Mouse (Mus musculus) layer of hippocampus, postnatal 36 days (tissue): ENCODE results near the gene Cdc42ep2. TPM values are rescaled to one million over a fixed set of nuclear protein-coding genes. Genes with fewer than 3 reads are reported as not detected.

Source experiments
- DNase-seq, 2 experiments: peaks; one replicate each; pipeline ENCODE4 v3.0.0; 2022
- total RNA-seq, 2 experiments: library from RNA; stranded (reverse); gene quantifications; 2 replicates each; pipeline ENCODE4 v1.2.3; 2021

The Cdc42ep2 gene
- total RNA-seq, 2 experiments from 2014 or later: 4.4 to 5.5 TPM

DNA sequence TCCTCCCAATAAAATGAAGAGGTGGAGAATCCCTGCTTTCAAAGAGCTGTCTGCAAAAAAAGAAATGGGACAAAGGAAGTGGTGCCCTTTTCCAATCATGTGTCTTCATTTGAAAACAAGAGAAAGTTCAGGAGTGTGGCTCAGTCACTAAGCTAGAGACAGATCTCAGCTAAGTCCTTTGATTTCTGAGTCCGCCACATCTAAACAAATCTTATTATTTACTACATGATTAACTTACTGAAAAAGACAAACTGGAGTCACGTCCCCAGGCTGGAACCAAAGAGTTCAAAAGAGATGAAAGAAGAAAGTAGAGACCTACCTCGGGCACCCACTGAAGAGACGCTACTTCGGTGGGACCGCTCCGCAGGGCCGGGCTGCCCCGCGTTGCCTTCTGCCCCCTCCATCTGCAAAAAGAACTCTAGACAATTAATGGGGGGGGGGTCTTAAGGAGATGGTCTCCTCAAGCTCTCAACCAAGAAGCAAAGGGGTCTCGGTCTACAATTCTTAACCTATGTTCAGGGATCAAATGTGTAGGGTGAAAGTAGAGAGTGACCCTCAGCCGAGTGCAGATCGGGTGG lies 50.1 kb downstream of the Cdc42ep2 start:
- DNase-seq: no peak

DNA sequence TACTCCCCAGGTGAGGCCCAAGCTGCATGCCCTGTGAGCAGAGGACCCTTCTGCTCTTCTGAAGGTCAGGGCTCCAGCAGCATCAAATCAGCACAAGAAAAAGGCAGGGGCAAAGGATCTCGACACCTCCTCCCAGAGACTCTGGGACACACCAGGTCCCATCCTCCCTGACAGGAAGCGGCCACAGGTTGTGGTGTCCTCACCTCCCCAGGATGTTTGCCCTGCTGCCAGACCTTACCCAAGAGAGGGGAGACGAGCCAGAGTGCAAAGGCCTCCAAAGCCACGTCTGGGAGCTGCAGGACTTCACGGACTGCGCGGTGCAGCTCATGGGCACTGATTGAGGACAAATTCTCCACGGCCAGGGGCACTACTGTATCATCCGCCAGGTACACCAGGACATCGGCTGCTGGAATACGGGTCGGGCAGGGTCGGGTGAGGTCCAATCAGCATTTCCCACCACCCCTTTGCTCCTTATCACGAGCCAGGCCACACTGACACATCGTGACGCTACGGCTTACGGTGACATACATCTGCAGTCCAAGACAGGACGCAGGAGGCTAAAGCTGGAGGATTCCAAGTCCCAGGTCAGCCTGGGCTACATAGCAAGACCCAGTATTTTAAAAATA lies 51.6 kb downstream of the Cdc42ep2 start:
- DNase-seq: no peak

DNA sequence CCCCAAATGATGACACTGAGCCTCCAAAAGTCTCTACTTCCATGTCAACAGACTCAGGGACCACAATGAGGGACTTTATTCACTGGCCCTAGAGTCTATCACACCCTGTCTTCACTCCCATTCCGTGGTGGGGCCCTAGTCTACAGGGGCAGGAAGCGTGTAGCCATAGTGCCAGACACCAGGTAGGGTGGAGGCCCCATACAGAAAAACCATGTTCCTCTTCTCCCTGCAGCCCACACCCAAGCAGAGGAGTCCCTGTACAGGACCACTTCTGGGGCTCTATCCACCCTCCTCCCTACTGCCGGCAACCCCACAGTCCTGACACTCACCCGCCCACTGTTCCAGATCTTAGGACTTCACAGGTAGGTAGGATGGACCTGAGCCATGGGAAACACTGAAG lies 52.1 kb downstream of the Cdc42ep2 start:
- no peak for DNase-seq

DNA sequence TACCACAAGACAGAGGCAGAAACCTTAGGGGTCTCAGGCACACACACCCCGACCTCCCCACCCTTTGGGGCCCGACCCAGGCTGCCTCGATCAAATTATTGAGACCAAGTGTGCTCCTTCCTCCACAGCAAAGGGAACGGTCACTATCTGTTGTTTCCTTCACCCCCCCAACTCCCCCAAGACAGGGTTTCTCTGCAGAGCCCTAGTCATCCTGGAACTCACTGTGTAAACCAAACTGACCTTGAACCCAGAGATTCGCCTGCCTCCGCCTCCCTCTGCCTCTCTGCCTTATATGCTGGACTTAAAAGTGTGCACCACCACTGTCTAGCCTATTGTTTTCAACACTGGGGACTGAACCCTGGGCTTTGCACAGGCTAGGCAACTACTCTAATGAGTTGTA lies 52.9 kb downstream of the Cdc42ep2 start:
- DNase-seq: no peak

DNA sequence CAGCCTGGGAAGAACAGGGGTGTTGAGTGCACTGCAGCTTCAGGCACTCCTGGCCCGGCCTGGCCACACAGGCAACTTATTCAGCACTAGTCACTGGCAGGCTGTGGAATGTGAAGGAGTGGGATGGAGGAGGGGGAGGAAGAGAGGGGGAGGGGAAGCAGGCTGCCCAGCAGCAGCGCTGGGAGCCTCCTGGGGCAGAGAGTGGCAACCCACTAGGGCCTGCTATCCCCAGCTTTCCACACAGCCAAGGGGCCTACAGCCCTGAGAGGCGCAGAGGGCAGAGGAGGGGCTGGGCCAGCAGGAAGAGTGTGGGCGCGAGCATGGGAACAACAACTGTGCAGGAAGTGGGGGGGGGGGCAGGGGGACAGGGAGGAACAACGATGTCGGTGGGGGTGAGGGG lies 53.3 kb downstream of the Cdc42ep2 start:
- DNase-seq: no peak

DNA sequence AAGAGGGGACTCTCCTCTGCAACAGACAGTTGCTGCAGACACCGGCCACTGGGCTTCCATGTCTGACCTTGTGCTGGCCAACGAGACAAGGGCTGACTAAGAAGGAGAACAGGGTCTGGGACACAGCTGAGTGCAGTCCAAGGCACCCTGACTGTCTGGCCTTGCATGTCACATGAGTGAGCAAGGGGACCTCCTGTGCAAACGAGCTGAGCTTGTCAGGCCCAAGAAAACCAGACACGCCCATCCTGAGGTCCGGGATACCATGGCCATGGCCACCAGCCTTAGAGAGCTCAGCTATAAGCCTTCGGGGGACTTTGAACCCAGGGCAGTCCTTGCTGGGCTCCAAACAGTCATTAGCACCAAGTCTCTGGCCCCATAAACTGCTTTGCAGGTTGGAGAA lies 56.5 kb downstream of the Cdc42ep2 start:
- no peak for DNase-seq

Other genes with a start within 250 kb of the Cdc42ep2 start
- gene Map3k11, start 236.1 kb downstream of the Cdc42ep2 start, total RNA-seq: 10 to 100 TPM; 17.8 to 18.6 TPM
- gene Pcnx3, start 235.9 kb downstream of the Cdc42ep2 start, total RNA-seq: 10 to 100 TPM; 61.9 to 68.5 TPM
- not detected for gene Kcnk7, start 220.4 kb downstream of the Cdc42ep2 start, total RNA-seq
- 10 to 100 TPM; 13.7 to 14.2 TPM for gene Ehbp1l1, start 198.5 kb downstream of the Cdc42ep2 start, total RNA-seq
- 10 to 100 TPM; 24.1 to 29.4 TPM for gene Fam89b, start 195.2 kb downstream of the Cdc42ep2 start, total RNA-seq
- 10 to 100 TPM; 24.9 to 28.0 TPM for gene Ltbp3, start 183.9 kb downstream of the Cdc42ep2 start, total RNA-seq
- 10 to 100 TPM; 75.6 to 75.9 TPM for gene Scyl1, start 153.4 kb downstream of the Cdc42ep2 start, total RNA-seq
- 10 to 100 TPM; 13.5 to 14.2 TPM for gene Frmd8, start 49.5 kb downstream of the Cdc42ep2 start, total RNA-seq
- 1 to 10 TPM; 2.5 to 2.7 TPM for gene Slc25a45, start 47.0 kb downstream of the Cdc42ep2 start, total RNA-seq
- gene Tigd3, start 30.7 kb downstream of the Cdc42ep2 start, total RNA-seq: 1 to 10 TPM; 1.9 to 2.2 TPM
- 100 to 1,000 TPM in 1 of 2 experiments, 10 to 100 TPM in 1; 92.0 to 108 TPM for gene Dpf2, start 11.8 kb downstream of the Cdc42ep2 start, total RNA-seq
- gene Pola2, start 39.4 kb upstream of the Cdc42ep2 start, total RNA-seq: 1 to 10 TPM; 5.3 to 5.5 TPM
- not detected for gene Slc22a20, start 61.3 kb upstream of the Cdc42ep2 start, total RNA-seq
- gene Capn1, start 91.1 kb upstream of the Cdc42ep2 start, total RNA-seq: 10 to 100 TPM; 20.5 to 26.0 TPM
- 10 to 100 TPM; 46.4 to 52.3 TPM for gene Syvn1, start 121.8 kb upstream of the Cdc42ep2 start, total RNA-seq
- gene Mrpl49, start 133.0 kb upstream of the Cdc42ep2 start, total RNA-seq: 10 to 100 TPM; 46.8 to 47.9 TPM
- gene Fau, start 133.0 kb upstream of the Cdc42ep2 start, total RNA-seq: 100 to 1,000 TPM; 676 to 701 TPM
- 10 to 100 TPM; 33.1 to 35.2 TPM for gene Znhit2, start 136.4 kb upstream of the Cdc42ep2 start, total RNA-seq
- 10 to 100 TPM; 26.4 to 34.2 TPM for gene Tm7sf2, start 143.6 kb upstream of the Cdc42ep2 start, total RNA-seq
- 10 to 100 TPM; 85.3 to 88.8 TPM for gene Vps51, start 152.4 kb upstream of the Cdc42ep2 start, total RNA-seq
- not detected for gene Tmem262, start 155.2 kb upstream of the Cdc42ep2 start, total RNA-seq
- gene Gm28374, start 157.4 kb upstream of the Cdc42ep2 start, total RNA-seq: 1 to 10 TPM; 1.5 to 1.6 TPM
- gene Zfpl1, start 160.1 kb upstream of the Cdc42ep2 start, total RNA-seq: 10 to 100 TPM; 39.6 to 40.3 TPM
- under 1 TPM; 0.17 to 0.43 TPM for gene Cdca5, start 160.2 kb upstream of the Cdc42ep2 start, total RNA-seq
- gene AC131692.1, start 169.6 kb upstream of the Cdc42ep2 start, total RNA-seq: not detected
- under 1 TPM in 1 of 2 experiments, not detected in 1; 0.12 TPM for gene Naaladl1, start 181.0 kb upstream of the Cdc42ep2 start, total RNA-seq
- gene Sac3d1, start 193.8 kb upstream of the Cdc42ep2 start, total RNA-seq: 10 to 100 TPM; 14.7 to 14.9 TPM
- gene Snx15, start 203.5 kb upstream of the Cdc42ep2 start, total RNA-seq: 10 to 100 TPM; 40.2 to 42.5 TPM
- gene Batf2, start 216.2 kb upstream of the Cdc42ep2 start, total RNA-seq: under 1 TPM; 0.28 to 0.60 TPM
- gene Arl2, start 216.7 kb upstream of the Cdc42ep2 start, total RNA-seq: 10 to 100 TPM; 69.1 to 73.2 TPM